Mouse (Mus musculus): Measurements from ENCODE around the gene Ndufa13.
"Not testable (repeated sequence)": the region's sequence is repeated elsewhere in the genome, so short reads cannot be mapped to it uniquely, and the experiment has no call there.

The Ndufa13 gene

DNA sequence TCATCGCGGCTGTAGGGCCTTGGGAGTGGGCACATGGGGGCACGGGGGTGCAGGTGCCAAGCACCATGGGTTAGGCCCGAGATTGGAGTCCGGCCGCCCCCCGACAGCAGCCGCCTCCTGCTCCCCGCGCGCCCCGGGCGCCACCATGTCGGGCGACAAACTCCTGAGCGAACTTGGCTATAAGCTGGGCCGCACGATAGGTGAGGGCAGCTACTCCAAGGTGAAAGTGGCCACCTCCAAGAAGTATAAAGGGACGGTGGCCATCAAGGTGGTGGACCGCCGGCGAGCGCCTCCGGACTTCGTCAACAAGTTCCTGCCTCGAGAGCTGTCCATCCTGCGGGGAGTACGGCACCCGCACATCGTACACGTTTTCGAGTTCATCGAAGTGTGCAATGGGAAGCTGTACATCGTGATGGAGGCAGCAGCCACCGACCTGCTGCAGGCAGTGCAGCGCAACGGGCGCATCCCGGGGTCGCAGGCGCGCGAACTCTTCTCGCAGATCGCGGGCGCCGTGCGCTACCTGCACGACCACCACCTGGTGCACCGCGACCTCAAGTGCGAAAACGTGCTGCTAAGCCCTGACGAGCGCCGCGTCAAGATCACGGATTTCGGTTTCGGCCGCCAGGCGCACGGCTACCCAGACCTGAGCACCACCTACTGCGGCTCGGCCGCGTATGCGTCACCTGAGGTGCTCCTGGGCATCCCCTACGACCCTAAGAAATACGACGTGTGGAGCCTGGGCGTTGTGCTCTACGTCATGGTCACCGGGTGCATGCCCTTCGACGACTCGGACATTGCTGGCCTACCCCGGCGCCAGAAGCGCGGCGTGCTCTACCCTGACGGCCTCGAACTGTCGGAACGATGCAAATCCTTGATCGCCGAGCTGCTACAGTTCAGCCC is at the start of gene Ndufa13, which contains the start of the genes Tssk6 and Yjefn3:
Gene Ndufa13 (minus strand): TSS at position 396 of the 900 bp plus-strand sequence.
Gene Tssk6 (plus strand): TSS at position 22 of the 900 bp plus-strand sequence.
Gene Yjefn3 (minus strand): TSS at position 550 of the 900 bp plus-strand sequence.
- DNase-seq (ENCODE audit: low spot score) = no peak

DNA sequence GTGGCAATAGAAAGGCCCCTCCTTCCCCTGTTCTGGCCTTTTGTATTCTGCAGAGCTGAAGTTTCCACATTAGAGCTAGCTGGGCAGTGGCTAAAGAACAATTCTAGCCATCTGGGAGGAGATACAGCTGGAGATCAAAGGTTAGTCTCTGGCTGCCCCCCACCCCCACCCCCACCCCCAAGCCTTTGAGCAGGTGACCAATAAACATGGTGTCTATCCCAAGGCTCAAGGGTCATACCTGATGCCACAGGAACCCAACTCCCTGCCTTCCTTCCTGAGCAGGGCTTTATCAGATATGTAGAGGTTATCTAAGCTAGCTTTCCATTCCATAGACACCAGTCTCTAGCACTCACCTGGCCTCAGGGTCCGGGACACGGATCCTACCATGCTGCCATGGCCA is 47.9 kb upstream of the Ndufa13 start:
- no peak for DNase-seq (ENCODE audit: low spot score)

DNA sequence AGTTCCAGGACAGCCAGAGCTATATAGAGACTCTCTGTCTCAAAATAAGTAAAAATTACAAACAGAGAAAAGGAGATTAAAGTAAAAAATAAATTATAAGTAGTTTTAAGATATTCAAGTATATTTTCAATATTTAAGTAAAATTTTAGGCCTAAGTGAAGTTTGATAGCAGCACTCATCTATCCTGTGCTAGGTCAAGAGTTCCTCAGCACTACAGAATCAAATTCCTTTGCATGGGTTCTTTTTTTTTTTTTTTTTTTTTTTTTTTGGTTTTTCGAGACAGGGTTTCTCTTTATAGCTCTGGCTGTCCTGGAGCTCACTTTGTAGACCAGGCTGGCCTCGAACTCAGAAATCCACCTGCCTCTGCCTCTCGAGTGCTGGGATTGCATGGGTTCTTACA is 40.1 kb upstream of the Ndufa13 start:
- not testable (repeated sequence) for DNase-seq (ENCODE audit: low spot score)

DNA sequence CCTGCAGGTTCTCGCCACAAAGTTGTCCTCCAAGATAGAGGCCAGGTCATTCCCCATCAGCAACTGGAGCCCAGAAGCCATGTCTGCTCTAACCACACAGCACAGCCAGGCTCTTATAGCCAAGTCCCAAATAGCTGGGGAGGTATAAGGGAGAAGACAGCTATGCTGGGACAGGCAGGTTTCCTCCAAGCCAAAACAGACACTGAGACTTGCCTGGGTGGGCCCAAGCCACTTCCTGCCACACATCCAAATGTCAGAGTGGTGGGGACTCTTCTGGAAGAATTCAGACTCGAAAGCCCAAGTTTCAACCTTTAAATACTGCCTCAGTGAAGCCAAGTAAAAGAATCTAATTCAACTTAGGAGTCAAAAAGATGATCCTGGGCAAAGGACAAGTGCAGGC is 38.0 kb upstream of the Ndufa13 start:
- DNase-seq (ENCODE audit: low spot score) = no peak

DNA sequence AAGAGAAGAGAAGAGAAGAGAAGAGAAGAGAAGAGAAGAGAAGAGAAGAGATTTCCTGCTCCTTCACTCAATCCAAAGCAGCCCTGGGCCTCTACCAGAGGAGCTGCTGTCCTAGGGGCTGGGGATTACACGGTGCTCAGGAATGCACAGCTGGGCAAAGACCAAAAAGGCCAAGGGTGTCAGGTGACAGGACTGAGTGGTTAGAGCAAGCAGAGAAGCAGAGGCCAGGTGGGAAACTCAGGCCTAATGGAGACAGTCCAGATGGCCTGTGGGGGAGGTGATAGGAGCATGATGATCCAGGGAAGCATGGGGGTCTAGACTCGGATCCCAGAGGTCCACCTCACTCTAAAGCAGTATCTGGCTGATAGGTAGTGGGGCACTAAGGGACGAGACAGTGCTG is 37.3 kb upstream of the Ndufa13 start:
- DNase-seq (ENCODE audit: low spot score) = peak; percentile 37

DNA sequence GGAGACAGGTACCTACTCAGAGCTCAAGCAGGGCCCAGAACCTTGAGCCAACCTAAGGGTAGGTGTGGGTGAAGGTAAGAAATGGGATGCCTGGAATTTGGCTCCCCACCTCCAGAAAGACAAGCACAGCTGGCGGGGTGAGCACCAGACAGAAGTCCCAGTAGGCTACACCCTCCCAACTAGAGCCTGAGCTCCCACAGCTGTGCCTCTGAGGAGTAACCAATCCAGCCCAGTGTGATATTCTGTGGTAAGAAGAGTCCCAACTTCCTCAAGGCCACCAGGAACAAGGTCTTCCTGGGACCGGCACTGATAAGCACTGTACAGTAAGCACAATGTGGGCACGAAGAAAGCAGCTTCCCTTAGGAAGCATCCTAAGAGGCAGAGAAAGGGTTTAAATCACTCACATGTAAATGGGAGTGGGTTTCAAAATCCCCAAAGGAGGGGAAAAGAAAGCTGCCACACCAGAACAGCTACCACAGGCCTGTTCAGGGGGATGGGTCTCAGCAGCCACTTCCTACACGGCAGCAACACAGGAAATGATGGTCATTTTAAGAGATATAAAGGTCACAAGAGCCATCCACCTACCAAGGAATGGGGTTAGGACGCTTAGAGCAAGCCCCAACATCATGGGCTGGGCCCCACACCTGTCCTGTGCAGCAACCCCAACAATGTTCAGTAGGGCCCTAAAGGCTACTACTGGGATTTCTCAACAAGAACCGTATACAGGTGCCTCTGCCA is 36.1 kb upstream of the Ndufa13 start:
- no peak for DNase-seq (ENCODE audit: low spot score)

DNA sequence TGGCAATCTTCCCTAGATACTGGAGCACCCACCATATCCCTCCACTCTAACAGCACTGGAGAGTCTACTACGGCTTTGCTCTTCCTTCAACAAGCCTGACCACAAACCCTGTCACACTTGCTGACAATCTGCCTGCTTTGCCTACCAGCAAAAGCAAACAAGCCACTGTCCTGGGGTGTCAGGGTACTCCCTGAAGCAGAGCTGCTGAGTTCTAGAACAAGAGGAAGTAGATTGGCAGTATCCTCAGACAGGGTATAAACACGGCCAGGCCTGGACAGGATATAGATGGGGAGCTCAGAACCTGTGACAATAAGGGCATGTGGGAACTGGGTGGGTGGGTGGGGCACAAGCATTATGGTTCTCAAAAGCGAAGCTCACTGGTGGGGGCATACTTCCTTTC is 35.1 kb upstream of the Ndufa13 start:
- peak; percentile 66 for DNase-seq (ENCODE audit: low spot score)

DNA sequence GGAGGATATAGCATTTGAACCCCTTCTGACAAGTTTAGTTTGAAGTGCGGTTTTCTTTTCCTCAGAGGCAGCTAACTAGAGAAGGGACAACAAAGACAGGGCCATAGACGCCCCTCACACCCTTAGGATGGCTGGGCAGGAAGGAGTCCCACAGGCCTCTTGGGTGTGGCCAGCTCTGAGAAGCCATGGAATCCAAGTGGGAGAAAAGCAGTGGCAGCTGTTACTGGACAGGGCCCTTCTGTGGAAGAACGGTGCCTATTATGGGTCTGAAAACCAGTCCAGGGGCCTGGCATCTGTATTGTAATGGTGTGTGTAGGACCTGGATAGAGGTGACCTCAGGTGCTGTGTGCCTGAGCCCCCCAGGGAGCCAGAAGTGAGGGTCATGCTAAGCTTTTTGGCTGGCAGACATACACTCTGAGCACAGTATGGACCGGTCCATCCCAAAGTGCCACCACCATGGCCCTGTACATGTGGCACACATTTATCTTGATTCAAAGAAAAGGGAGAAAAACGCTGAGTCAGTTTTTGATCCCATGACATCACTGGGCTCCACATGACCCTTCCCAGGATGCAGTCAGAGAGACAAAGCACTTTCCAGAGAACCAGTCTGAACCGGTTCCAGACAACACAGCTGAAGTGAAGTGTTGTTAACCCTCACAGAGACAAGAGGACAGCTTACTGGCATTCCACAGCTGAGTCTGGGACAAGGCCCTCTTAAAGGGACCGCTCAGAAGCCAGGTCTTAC is 33.9 kb upstream of the Ndufa13 start:
- peak; percentile 83 for DNase-seq (ENCODE audit: low spot score)

DNA sequence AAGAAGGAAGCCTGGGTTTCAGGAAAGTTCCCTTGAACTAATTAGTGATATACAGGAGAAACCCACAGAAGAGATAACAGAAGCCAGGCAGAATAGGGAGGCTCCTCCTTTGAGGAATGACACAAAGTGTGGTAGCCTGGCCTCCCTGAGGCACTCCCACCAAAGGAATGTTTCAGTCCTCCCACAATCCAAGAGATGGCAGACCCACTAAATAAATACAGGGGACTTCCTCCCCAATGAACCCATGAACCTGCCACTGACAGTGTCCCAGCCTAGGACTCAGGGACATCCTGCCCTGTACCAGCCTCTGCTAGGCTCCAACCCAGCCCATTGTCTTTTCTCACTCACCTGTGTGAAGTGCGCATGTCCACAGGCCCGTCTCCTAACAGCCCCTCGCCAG is 33.1 kb upstream of the Ndufa13 start:
- DNase-seq (ENCODE audit: low spot score) = no peak

DNA sequence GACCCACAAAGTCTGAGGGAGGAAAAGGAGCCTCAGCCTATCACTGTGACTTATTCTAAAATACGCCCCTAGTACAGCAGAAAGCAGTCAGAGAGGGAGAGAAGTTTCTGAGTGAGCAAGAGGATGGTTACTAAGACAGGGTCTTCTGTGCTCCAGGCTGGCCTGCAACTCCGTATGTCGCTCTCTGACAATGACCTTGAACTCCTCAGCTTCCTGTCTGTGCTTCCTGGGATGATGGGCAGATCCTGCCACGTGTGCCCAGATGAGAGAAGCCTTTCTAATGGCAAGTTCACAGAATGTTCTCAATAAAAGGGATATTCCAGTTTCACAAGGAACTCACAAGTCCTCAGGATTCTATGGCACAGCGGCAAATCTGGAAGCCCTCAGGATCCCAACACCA is 32.2 kb upstream of the Ndufa13 start:
- DNase-seq (ENCODE audit: low spot score) = no peak

DNA sequence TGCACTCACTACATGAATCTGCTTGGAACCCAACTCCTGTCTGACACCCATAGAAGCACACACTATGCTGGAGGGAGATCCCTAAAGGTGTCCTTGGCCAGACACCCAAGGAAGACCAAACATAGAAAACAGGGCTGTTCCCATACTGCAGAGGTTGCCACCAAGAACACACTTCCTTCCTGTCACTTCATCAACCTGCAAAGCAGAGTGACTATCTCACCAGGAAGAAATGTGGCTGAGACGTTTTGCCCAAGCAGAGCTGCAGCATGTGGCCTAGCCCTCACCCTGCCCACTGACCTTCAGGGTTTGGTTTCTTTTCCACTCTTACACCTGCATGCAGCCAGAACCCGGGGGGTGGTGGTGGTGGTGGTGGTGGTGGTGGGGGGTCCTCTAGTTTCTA is 31.5 kb upstream of the Ndufa13 start:
- DNase-seq (ENCODE audit: low spot score) = no peak

DNA sequence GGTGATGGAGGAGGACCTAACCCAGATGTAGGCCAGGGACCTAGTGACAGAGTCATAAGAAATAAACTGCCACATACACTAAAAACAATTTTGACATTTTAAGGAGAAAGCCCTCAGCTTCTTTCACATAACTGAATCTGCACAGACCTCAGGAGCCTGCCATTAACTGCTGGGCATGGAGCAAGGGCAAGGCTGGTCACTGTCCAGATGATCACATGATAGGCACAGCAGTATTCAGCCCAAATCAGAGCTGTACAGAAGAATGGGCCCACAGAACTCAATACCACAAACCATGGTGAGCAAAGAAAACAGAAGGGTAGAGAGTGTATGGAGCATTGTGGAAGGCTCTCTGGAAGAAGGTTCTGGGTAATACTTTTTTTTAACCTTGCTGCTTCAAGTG is 24.5 kb upstream of the Ndufa13 start:
- DNase-seq (ENCODE audit: low spot score) = no peak

DNA sequence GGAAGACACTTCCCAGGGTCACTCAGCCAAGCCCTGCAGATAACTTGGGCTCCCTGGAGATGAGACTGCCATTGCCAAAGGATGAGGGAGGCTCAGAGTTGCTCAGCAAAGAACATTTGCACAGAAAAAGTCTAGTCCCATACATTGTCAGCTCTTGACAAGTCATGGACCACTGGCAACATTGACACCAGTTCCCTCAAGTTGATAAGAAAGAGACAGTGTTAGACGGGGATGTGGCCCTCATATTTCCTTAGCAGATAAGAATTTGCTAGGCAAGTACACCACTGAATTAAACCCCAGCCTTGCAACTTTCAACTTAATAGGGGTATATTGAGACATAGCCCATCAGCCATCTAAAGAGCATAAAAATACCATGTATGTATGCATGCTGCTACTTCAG is 21.6 kb upstream of the Ndufa13 start:
- DNase-seq (ENCODE audit: low spot score) = no peak

DNA sequence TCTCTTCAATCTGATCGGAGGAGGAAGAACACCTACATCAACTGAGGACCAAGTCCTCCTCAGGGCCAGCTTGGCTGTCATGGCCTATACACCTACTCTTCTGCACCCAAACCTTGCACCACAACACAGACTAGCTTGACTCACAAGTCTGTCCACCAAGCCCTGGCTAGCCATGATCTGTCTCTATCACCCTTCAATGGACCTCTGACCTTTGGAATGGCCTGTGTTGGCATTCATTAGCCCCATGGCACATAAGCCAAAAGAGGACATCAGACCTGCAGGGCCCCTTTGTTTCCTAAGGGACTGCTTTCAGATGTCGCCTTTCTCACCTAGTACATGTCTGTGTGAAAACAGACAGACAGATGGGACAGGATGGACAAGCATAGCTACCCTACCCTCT is 18.8 kb upstream of the Ndufa13 start:
- DNase-seq (ENCODE audit: low spot score) = no peak

DNA sequence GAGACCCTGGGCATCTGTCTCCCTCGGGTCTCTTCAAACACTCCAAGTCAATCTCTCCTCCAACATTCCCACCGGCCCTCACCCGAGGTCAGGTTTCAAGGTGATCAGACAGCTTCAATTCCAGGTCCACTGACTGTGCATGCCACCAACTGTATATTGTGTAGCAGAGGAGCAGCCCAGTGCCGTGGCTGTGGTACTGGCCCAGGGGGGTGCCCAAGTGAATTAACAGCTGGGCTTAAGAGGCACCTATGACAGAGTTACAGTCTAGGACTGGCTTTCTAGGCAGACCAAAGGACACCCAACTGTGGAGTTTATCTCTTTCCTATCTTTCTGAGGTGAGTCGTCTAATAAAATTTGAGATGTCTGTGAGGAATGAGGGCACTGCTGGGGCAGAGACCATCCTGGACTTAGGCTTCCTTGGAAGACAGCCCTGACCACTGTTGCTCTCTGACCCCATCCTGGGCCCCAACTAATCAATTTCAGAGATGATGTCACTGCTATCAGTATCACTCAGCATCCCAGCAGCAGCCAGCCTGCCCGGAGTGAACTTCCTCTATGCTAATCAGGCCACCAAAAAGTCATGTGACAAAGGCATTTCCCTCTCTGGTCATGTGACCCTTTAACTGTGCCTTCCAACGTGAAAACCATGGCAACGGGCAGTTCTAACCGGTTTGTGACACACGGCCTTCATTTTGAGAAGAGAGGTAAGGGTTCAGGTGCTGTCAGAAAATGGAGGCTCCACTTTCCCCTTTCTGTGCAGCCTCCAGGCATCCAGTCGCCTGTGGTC is 17.7 kb upstream of the Ndufa13 start:
- peak; percentile 80 for DNase-seq (ENCODE audit: low spot score)

DNA sequence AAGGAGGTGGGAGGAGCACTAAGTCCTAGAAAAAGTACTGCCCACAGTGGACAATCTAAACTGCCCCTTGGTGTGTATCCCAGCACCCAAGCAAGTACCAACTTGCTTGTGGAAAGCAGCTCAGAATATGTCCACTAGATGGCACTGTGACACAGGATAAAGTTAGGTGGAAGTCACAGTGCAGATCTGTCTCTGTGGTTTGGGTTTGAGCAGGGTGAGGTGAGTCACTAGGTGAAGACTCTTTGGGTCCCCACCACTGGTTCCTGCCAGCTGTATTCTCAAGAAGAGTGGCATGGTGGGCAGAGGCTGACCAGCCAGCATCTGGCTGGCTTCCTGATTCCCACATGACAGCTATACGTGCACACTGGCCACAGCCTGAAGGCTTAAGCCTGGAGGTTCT is 16.7 kb upstream of the Ndufa13 start:
- DNase-seq (ENCODE audit: low spot score) = peak; percentile 85

DNA sequence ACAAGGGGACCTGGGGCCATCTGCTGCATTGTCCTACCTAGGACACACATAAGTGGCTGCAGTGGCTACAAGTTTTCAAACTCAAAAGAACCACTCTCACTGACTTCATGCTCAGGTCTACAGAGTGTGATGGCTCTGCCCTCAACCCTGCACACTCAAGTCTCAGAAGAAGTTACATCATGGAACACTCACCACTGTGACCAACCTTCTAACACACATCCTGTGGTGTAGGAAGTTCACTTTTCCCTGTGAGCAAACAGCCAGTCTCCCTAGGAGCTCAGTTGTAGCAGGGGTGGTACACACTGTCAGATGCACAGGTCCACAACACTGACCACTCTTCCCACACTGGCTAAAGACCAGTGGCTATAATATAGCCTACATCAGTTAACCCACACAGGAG is 16.1 kb upstream of the Ndufa13 start:
- no peak for DNase-seq (ENCODE audit: low spot score)

DNA sequence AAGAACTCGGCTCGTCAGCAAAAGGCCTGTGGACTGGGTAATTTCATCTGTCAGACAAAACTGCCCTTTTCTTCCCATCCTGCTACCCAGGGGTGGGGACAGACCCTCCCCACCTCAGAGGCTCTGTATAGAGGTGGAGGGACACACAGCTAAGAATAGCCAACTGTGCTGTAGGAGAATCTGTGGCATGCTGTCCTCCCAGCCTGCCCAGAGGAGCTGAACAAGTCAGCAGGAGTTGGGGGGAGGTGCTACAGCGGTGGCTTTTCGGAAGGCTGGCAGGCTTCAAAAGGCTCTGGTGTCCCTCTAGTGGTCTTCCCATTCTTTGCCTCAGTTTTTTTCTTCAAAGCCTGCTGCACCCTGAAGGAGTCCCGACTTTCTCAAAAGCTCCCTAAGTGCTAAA is 13.4 kb upstream of the Ndufa13 start:
- no peak for DNase-seq (ENCODE audit: low spot score)

DNA sequence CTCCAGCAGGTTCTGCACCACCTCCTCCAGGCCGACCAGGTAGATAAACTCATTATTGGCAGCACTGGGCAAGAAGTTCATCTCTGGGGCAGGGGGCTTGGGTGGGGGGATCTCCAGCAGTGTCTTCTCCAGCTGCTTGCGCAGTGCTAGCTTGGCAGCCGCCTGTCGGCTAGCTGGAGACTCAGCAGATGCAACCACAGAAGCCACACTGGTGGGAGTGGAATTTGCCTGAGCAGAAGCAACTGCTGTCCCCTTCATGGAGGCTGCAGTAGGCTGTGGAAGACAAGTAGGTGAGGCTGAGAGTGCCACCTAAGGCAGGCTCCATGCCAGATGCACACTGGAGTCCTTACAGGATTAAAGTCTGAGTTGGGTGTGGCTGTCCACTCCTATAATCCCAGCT is 12.2 kb upstream of the Ndufa13 start:
- no peak for DNase-seq (ENCODE audit: low spot score)

DNA sequence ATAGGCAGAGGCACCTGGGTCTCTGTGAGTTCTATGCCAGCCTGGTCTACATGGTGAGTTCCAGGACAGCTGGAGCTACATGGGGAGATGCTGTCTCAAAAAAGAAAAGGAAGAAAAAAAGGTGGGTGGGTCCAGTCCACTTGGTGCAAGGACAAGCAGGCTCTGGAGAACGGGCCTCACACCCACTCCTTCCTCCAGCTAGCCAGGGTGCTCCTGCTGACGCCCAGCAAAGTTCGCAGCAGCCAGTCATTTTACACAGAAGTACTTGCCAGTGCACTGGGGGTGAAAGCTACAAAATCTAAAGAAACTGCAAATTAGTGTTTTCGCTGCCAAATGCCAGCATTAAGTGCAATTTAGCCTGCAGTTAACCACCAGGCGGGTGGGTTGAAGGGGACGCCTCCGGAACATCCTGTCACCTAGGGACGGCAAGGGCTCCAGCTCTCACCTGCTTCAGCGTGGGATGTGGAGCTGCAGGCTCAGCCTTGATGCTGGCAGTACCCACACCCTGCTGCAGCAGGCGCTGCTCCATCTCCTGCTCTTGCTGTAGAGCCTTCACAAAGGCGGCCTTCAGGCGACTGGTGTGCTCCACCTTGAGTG is 10.2 kb upstream of the Ndufa13 start:
- DNase-seq (ENCODE audit: low spot score) = no peak

DNA sequence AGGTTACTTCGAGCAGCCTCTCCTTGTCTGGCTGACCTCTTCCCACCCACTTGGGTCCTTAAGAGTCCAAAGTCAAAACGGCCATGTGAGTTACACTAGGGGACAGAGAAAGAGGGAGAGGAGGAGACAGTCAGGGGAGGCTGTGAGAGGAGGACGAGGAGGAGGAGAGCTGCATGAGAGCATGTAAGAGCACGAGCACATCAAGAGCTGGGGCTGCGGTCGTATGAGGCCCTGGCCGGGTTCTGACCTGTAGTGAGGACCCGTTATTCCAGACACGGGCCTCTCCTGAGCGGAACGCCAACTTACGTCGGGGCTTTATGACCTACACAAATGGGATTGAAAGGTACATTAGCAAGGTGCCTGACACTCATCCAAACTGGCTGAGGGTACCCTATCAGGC is 9.6 kb upstream of the Ndufa13 start:
- no peak for DNase-seq (ENCODE audit: low spot score)
